Mouse (Mus musculus): Measurements from ENCODE around the gene Optn.

The Optn gene

DNA sequence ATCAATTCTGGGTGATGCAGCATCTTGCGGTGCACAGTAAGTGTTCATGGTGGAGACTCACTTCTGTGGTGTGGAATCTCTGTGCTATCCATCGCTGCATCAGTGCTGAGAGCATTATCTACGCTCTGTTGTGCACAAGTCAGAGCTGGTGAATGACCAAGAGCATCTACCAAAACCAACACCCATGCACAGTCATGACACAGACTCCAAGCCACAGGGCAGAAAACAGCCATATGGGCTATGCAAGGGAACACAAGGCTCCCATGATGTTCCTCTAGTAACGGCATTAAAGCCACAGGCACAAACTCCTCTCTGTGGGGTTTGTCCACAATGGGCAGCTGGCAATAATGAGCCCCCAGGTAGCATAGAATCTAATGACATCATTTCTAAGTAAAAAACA lies 34.0 kb downstream of the Optn start:
- DNase-seq (ENCODE audit: low spot score) = no peak

DNA sequence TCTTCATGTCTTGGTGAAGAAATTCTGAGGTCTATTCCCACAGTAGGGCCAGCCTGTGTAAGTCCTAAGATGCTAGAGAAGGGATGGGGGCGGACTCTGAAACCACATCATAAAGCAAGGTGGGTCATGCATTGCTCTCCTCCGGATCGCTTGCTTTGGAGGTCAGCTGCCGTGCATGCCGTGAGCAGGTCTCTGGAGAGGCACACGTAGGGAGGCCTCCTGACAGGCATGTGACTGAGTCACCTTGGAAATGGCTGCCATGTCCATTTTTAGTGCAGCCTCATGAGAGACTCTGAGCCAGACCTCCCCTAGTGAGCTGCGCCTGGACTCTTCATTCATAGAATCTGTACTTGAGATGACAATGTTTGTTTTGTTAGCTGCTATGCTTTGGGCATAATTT lies 35.8 kb downstream of the Optn start:
- no peak for DNase-seq (ENCODE audit: low spot score)

DNA sequence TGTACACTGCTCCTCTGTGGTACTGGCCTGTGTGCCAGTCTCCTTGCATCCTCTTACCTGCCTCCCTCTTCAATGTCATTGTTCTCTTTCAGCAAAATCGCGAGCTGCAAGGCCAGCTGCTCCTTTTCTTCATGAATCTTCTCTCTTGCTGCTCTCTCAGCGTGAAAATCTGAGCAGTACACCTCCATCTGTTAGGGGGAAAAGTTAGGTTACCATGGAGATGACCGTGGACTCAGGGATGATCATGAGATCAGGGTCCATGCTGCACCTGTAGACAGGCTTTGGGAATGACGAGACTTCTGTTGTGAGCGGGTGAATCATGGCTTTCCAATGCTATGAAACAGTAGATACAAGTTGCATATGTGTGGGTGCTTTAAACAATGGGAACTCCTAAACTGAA lies 36.8 kb downstream of the Optn start:
- no peak for DNase-seq (ENCODE audit: low spot score)

DNA sequence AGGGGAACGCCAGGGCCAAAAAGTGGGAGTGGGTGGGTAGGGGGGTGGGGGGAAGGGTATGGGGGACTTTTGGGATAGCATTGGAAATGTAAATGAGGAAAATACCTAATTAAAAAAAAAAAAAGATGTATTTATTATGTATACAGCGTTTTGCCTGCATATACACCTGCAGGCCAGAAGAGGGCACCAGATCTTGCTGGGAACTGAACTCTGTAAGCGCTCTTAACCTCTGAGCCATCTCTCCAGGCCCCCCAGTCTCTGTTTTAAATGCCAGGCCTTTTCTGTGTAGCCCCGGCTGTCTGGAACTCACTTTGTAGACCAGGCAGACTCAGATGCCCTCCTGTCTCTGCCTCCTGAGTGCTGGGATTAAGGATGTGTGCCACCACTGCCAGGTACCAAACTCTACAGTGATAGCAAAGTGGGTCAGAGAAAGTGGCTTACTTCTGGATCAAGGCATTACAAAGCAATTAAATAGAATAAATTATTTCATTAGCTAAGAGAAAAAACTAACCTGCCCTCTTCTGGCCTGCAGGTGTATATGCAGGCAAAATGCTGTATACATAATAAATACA lies 38.6 kb downstream of the Optn start:
- no peak for DNase-seq (ENCODE audit: low spot score)

DNA sequence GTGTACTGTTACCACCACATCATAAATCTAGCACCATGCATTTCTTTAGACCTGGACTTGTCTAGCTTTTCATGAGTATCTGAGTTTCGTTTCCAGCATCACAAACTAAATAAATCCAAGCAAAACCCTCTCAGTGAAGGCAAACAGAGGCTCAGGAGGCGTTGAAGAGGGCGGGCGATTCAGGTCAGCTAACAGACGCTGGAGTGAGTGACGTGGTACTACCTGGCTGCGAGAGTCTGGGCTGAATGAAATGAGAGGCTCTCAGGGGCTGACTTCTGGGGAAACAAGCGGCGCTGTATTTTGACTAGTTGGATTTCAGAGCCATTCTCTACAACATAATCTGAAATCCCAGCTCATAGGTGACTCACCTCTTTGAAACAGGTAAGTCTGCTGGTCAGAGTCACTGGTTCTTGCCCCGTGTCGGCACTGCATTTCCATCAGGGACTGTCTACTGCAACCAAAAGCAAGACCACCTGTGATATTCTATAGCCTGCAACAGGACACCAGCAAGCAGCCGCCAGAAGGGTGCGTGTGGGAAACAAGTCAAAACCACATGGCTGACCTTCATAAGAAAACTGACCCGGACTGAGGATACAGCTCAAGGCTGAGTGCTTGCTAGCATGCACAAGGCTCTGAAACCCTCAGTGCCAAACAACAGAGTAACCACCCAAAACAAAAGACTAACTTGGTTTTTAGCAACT lies 40.0 kb downstream of the Optn start:
- peak; percentile 15 for DNase-seq (ENCODE audit: low spot score)

DNA sequence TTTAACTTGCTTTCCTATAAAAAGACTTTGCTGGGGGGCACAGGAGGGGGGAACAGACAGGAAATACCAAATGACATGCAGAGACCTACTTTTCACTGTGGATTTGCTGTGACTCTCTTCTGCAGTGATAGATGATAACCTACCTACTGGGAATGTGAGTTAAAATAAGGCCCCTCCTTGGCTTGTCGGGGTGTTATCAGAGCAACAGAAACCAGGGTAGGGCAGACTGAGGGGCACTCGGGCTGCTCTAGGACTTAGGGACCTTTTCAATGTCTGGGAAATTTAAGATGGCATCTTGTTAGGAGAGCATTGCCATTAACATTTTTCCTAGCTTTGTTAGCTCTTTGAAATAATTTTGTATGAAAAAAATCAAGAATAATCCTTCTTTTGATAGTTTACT lies 40.6 kb downstream of the Optn start:
- DNase-seq (ENCODE audit: low spot score) = no peak

DNA sequence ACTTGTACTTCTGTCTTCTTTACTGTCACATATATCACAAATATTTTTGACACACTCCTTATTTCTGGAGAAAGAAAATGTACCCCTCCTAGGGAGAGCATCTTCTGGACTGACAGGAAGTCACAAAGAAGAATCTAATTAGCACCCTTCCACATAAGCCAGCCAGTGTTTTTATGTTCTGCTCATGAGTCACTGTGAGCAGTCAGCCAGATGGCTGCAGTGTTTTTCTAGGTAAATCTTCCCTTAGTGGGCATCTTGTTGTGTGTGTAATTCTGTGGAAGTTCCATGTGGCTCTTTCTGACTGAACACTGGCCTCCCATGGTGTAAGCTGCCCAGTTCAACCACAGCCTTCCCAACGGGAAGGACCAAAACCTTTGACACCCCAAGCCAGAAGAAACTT lies 44.1 kb downstream of the Optn start:
- DNase-seq (ENCODE audit: low spot score) = no peak

DNA sequence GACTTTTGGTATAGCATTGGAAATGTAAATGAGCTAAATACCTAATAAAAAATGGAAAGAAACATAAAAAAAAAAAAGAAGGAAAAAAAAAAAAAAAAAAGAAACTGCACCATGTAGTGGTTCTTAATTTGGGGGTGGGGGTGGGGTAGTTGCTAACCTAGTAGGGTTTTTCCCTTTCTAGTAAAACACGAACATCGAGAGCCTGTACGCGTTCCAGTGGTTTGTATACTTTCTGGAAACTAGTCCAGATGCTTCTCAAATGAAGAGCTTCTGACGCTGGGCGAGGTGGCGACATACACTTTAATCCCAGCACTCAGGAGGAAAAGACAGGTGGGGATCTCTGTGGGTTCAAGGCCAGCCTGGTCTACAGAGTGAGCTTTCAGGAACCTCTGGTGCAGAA lies 46.9 kb downstream of the Optn start:
- DNase-seq (ENCODE audit: low spot score) = no peak

DNA sequence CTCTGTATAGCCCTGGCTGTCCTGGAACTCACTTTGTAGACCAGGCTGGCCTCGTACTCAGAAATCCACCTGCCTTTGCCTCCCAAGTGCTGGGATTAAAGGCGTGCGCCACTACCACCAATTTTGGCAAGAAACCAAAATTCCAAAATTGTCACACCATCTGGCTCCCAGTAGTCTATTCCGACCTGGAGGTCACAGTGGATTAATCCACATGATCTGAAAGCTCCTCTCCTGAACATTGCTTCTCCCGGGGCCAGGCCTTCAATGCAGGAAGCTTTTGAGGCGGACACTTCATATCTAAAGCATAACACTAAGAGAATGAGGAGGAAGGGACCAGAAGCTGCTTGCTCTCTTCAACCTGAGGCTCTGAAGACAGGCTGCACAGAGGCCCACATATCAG lies 48.3 kb downstream of the Optn start:
- DNase-seq (ENCODE audit: low spot score) = no peak

DNA sequence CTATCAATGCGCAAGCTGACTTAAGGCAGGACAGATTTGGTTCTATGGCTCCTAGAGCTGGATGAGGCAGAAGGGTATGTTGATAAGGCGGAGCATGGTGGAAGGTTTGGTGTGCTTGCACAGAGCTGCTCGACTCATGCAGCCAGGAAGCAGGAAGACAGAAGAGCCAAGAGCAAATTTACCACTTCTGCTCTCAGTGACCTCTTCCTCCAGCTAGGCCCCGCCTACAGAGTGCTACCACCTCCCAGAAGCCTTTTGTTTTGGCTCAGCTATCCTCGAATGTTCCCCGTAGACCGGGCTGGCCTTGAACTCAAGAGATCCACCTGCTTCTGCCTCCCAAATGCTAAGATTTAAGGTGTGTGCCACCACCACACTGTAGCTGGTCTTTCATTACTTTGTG lies 49.2 kb downstream of the Optn start:
- DNase-seq (ENCODE audit: low spot score) = no peak

DNA sequence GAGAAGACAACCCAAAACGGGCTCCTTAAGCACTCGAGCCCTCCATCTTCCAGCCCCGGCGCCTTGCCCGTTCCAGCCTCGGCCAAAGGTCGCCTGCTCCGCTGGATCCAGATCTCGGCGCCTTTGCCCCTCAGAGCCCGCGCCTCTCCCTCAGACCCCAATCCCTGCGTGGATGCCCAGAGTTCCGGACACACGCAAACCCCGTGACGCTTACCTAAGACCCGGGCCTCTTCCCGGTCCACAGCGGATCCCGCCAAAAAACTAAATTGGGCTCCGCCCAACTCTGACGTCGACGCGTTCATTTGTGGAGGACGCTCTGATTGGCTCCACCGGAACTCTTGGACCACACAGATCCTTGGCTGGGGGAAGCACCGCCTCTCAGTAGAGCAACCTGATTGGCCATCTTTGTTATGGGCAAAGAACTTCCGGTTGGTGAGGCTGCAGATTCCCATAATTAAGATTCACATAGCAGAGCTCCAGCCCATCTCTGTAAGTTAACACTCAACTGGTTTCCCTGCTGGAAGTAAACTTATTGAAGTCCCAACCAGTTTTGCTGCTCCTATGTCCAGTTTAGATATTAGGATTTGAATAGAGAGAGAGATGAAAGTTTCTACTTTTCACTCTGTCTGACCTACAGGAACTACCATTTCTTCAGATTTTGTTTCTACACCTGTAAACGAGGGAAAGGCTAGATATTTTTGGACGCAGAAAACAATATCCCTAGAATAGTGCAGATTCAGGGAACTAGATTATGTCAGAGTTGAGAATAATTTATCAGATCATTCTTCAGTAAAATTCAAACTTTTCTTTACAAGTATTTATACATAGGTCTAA lies 51.1 kb downstream of the Optn start, which contains the start of gene Mcm10:
Mcm10 (minus strand) TSS at position 301 of the 834 bp plus-strand sequence.
- DNase-seq (ENCODE audit: low spot score) = peak; percentile 88

DNA sequence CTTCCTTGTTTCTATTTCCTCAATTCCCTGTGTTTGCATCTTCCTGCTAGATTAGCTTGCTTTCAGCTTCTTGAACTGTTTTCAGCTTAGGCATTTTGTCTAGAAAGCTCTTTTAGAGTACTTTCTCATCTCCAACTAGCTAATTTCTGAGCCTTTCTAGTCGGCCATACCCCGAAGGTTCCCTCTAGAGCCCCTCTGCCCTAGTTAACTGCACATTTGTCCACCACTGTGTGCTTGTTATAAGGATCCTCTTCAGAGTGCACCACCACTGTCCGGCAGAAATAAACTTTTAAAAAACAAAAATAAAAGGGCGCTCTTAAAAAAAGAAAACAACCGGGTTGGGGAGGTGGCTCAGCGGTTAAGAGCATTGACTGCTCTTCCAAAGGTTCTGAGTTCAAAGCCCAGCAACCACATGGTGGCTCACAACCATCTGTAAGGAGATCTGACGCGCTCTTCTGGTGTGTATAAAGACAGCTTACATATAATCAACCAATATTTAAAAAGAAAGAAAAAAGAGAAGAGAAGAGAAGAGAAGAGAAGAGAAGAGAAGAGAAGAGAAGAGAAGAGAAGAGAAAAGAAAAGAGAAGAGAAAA lies 51.9 kb downstream of the Optn start:
- no peak for DNase-seq (ENCODE audit: low spot score)

DNA sequence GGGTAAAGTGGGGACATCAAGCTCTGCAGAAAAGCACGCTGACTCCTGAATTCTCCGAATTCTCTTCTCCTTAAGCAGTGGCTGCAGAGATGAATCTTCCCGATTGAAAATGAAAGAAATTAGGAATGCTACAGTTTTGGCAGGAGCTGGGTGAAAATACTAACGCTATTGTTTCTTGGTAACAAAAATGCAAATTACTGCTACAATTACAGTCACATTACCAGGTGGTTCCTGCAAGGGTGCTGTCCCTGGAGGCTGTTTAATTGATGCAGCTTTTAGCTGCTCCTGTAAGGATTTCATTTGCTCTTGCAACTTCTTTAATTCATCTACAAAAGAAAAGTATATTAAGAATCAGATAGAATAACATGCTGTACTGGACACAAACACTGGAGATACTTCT lies 56.7 kb downstream of the Optn start:
- no peak for DNase-seq (ENCODE audit: low spot score)

DNA sequence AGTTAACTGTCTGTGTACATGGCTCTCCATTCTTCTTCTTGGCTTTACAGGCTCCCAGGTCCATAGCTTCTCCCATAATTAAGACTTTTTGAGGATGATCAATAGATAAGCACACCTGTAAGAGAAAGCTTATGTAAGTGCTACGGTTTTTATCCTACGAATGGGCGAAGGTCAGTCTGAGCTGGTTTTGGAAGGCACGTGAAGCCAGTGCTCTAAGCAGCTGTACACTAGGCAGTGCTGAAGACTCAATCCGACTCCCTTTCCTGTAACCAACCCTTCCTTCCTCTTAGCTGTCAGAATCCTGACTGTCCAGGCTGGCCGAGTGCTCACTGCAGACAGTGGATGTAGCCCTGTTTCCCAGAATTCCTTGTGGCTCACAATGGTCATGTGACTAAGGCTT lies 62.6 kb downstream of the Optn start:
- no peak for DNase-seq (ENCODE audit: low spot score)

DNA sequence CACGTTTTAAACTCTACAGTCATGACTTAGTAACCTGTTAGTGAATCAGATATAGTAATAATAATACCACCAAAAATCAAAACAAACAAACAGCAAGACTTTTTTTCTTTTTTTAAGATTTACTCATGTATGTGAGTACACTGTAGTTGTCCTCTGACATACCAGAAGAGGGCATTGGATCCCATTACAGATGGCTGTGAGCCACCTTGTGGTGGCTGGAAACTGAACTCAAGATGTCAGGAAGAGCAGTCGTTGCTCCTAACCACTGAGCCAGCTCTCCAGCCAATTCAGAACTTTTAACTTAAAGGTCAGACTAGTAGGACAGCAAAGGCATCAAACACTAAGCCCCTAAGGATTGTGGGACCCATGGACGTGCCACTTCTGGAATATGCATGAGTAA lies 64.9 kb downstream of the Optn start:
- no peak for DNase-seq (ENCODE audit: low spot score)

DNA sequence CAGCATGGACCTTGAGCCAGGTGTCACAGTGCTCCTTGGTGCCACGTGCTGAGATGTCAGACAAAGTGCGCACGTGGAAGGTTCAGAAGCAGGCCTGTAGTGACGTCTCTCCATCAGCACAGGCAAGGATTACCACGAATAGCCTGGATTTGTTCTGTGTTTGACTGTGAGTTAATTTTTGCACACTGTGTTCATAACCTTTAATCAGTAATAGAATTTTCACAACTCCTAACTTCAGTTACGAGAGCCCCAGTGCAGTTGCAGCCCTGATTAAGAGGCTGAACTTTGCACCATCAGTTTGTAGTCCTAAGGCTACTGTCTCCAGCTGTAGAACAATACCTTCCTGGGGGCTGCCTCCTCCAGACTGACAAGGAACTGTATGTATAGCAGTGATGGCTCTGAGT lies 67.4 kb downstream of the Optn start:
- DNase-seq (ENCODE audit: low spot score) = no peak

DNA sequence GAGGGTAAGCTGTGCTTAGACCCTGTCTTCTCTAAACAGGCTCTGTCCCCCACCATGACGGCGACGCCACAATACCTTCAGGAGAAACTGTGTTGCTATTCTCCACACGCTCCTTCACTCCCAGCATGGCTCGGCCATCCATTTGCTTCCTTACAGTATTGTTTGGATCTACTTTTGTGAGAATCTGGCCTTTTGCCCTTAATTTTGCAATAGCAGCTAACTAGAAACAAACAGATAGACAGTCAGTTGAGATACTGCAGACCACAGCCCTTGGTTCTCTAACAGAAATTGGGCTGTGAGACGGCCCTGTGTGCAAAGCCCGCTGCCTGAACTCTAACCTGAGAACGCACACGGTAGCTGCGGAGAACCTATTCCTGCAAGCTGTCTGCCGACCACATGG lies 68.2 kb downstream of the Optn start:
- DNase-seq (ENCODE audit: low spot score) = no peak

DNA sequence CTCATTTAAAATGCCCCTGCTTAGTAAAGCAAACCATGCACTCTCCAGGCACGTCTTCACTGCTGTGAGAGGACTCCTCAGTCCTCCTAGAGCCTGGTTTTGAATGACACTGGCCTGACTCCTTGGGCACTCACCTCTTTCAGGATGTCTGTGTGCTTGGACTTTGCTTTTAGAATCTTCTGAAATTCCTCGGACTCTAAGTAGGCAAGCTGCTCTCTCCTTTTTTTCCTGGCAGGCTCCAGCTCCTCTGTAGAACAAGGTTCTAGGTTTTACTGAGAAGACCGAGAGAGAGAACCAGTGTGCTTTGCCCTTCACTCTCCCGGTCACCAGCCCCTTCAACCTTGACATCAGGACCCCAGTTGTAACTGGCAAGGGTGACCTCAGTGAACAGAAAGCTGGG lies 69.4 kb downstream of the Optn start:
- no peak for DNase-seq (ENCODE audit: low spot score)

DNA sequence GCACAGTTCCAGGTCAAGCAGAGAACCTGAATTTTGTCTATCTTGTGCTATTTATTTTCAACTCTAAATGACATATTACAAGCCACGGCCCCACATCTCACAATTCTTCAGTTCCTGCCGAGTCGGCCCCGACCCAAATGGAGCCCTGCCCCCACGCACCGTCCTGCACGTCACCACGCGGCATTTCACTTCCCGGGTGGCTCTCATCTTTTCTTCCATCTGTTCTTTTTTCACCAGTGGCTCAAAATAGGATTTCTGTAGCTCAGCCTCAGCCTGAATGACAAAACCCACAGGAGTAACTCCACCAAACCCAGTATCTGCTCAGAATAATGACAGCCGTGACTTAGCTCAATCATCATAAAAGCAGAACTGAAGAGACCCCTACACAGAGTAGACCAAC lies 70.3 kb downstream of the Optn start:
- no peak for DNase-seq (ENCODE audit: low spot score)

DNA sequence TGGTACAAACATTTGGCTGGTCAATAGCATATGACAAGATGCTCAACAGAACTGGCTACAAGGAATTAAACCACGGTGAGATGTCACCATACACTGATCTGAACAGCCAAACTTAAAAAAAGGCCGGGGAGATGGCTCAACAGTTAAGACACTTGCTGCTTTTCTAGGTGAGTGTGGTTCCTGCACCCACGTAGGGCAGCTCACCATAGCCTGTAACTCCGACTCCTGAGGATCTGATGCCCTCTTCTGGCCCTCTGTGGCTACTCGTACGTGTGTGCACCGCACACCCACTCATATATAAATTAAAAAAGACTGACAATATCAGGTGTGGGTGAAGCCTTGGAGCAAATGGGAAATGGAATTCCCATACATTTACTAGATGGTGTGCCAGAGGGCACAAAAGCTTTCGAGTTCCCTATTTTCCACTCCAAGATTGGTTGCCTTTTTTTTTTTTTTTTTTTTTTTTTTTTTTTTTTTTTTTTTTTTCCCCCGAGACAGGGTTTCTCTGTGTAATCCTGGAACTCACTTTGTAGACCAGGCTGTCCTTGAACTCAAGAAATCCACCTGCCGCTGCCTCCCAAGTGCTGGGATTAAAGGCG lies 74.9 kb downstream of the Optn start:
- no peak for DNase-seq (ENCODE audit: low spot score)

DNA sequence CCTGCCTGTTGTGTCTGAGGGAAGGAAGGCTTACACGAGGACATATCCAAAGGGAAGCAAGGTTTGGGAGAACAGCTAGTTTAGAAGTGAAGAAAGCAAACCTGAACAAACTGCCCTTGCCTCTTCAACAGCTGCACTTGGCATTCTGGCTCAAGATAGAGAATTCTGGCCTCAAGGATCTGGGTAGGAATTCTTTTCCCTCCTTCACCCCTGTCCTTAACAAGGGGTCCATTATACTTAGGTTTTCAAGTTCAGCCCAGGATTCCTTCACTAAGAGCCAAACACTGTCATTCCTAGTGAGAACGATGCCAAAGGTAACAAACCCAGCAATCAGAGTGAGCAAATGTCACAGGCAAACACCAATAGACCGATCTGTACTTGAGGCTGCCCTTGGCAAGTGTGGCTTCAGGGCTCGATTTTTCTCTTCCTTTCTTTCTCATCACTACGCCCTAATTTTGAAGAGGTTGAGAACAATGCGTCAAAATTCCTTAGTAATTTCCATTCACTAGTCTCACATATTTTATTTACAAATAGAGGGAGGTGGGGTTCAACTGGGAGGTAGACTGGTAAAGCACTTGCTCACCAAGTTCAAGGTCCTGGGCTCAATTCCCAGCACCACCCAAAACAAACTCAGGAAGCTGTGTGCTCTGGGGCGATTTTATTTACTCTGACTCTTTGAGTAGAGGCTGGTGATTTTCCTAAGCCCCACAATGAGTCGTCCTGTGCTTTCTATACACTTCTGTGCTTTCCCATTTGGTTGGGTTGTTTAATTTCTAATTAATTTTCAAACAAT lies 76.3 kb downstream of the Optn start:
- no peak for DNase-seq (ENCODE audit: low spot score)

DNA sequence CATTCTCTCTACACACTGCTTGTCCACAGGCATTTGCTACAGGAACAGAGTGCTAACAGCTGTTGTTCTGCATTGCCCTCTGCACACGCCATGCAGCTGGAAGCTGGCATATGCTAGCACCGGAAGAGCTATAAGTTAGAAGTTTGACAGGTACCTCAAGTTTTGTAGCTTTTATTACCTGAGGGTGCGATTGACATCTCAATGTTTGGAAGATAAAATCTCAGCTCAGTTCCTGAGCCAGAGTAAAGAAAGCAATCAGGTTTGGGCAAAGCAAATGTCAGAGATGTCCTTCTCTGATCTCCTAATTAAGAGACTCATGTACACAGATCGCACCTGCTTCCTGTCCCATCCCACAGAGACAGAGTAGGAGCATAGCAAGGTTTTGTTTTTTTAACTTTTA lies 77.1 kb downstream of the Optn start:
- no peak for DNase-seq (ENCODE audit: low spot score)

Data from ovary, postnatal 36 days (tissue).